Mouse (Mus musculus) macrophage (primary cell): Measurements from ENCODE around the gene Slco3a1. TPM values are rescaled to one million over a fixed set of nuclear protein-coding genes. Genes with fewer than 3 reads are reported as not detected.

Experiments
- H3K27ac ChIP-seq: fragments of 350-480 bp; formaldehyde crosslinking; 2 replicates; pipeline ENCODE4 v1.9.0; 2021
- H3K36me3 ChIP-seq: fragments of 350-480 bp; formaldehyde crosslinking; 2 replicates; pipeline ENCODE4 v1.9.0; 2021; ENCODE audit errors: inconsistent target
- H3K4me3 ChIP-seq: fragments of 350-480 bp; formaldehyde crosslinking; 2 replicates; pipeline ENCODE4 v1.9.0; 2021; ENCODE audit errors: inconsistent target
- H3K79me2 ChIP-seq: fragments of 350-480 bp; formaldehyde crosslinking; 2 replicates; pipeline ENCODE4 v1.9.0; 2021; ENCODE audit errors: inconsistent target
- WGBS: methylation state at CpG from one replicate; pipeline ENCODE4 v1.1.7; 2026; ENCODE audit warnings: inconsistent platforms; ENCODE audit not compliant: missing documents; 5-methylcytosine and 5-hydroxymethylcytosine counted together
- polyA plus RNA-seq: library from polyadenylated mRNA; stranded (reverse); fragments of 250-400 nt; gene quantifications from 3 replicates; pipeline ENCODE4 v1.2.4, GENCODE M21; 2018; ENCODE audit warnings: inconsistent platforms

Slco3a1 gene
- polyA plus RNA-seq, 1 experiment from 2014 or later = 1.2 TPM

DNA sequence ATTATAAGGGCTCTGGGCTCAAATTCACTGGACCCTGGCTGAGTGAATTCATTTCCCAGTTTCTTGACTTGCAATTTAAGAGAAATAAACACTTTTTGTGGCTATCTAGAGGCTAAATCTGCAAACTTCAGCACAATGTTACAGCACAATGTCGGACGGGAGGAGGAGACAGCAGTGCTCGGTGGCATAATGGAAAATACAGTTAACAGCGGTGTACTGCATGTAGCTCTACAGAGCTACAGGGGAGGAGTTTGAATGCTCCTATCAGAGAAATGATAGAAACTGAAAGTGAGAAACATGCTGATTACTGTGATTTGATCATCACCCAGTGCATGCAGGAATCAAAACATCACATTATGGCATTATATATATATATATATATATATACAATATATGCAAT, 68.5 kb downstream of the Slco3a1 start:
- no peak overlapping the region for H3K27ac ChIP-seq
- H3K4me3 ChIP-seq = no peak overlapping the region
- WGBS = 88% methylated on average over 4 of the region's 4 CpGs
- H3K79me2 ChIP-seq = no peaks in the 10 kb centered on the region
- H3K36me3 ChIP-seq = no peaks in the 10 kb centered on the region

DNA sequence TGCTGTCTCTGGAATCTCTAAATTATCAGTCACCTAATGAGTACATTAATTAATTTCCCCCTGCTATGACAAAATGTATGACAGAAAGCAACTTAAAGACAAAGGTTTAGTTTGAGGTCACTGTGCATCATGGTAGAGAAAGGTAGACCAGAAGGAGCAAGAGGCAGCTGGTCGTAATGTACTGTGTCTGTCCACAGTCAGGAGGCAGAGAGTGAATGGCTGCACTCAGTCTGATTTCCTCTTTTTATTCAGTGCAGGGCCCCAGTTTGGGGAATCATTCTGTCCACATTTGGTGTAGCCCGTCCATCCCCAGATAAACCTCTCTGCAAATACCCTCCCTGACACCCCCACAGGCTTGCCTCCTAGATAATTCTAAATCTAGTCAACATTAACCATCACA, 68.9 kb downstream of the Slco3a1 start:
- no peaks in the 10 kb centered on the region for H3K36me3 ChIP-seq

DNA sequence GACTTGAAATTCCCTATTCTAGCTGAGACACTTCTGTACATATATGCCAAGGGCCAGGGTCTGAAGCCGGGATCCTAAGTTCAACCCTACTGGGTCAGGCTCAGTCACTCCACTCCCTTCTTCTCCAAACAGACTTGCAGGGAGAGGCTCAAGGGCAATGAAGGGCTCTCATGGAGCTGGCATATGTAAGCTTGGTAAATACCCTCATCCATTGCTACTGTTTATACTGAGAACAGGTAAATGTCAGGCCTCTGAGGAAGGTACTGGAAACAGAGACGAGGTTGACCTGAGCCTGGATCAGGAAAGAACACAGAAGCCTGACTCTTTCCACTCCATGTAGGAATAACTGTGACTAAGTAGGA, 70.6 kb downstream of the Slco3a1 start:
- Histone ChIP-seq H3K36me3 (no peaks in the 10 kb centered on the region), H3K79me2 (no peaks in the 10 kb centered on the region), H3K27ac (no peak overlapping the region), H3K4me3 (no peak overlapping the region)
- whole genome bisulfite sequencing = 100% methylated on average over 2 of the region's 2 CpGs

More for the DNA sequence above, 68.9 kb downstream of the Slco3a1 start:
- Histone ChIP-seq H3K79me2 (no peaks in the 10 kb centered on the region), H3K4me3 (no peak overlapping the region), H3K27ac (no peak overlapping the region)
- WGBS = 54% methylated on average over 2 of the region's 2 CpGs

DNA sequence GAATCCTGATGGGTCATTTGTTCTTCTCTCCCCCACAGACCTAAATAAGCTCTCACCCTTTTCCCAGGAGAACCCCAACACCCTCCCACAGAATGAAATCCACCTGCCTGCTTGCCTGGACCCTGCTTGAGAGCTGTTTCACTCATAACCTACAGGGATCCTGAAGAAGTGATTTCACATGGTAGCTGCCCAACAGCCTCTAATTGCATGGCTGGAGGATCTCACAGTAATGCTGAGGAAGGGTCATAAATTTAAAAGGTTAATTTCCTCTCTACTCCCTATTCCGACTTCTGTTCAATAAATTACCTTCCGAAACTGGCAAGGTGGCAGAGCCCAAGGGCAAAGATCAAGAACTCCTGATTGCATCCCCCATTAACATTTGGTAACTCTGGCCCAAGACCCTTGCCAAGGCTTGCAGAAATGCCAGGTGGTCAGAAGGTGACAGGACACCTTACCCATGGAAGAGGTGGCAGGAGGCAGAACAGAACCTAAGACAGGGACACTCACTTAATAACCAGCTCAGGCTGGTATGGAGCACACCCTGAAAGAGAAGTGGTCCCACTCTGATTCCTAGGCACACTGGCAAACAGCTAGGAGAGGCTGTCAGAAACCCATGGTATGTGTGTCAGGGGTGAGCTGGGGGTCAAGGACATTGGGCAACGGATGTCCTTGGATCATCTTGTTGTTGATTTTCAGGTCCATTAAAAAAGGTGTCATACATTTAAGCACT, 71.1 kb downstream of the Slco3a1 start:
- Histone ChIP-seq H3K4me3 (no peak overlapping the region), H3K36me3 (no peaks in the 10 kb centered on the region), H3K27ac (no peak overlapping the region), H3K79me2 (no peaks in the 10 kb centered on the region)
- WGBS = 90% methylated on average over 3 of the region's 3 CpGs

GRCm38 (mm10) chr7:74471740-74472139, 82.8 kb downstream of the Slco3a1 start:
- Histone ChIP-seq H3K4me3 (no peak overlapping the region), H3K36me3 (no peaks in the 10 kb centered on the region), H3K79me2 (no peaks in the 10 kb centered on the region), H3K27ac (no peak overlapping the region)
- WGBS = 67% methylated on average over 7 of the region's 7 CpGs

GRCm38 (mm10) chr7:74466886-74467285, 87.7 kb downstream of the Slco3a1 start:
- Histone ChIP-seq H3K79me2 (no peaks in the 10 kb centered on the region), H3K4me3 (no peak overlapping the region), H3K27ac (no peak overlapping the region), H3K36me3 (no peaks in the 10 kb centered on the region)
- WGBS = 89% methylated on average over 4 of the region's 4 CpGs

- Histone ChIP-seq H3K27ac (no peak overlapping the region), H3K4me3 (no peak overlapping the region), H3K36me3 (no peaks in the 10 kb centered on the region), H3K79me2 (no peaks in the 10 kb centered on the region)
- WGBS = 92% methylated on average over 7 of the region's 7 CpGs
Observed at GRCm38 (mm10) chr7:74464638-74465037, 89.9 kb downstream of the Slco3a1 start.

DNA sequence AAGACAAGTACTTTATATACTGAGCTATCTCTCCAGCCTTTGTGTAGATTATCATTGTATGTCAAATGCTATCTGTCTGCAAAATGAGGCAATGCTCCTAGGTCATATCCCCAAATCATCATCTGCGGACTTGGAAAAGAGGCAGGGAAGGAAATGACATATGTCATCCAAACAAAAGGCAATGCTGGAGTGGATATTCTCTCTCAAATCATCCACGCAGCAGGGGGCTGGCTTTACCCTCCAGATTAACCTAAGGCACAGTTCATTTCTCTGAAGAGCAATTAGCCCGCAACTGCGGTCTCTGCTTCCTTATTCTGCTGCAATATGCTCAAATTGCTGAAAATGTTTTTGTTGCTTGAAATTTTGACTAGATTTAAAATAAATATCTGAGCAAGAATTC, 92.1 kb downstream of the Slco3a1 start:
- Histone ChIP-seq H3K79me2 (no peaks in the 10 kb centered on the region), H3K4me3 (no peak overlapping the region), H3K27ac (no peak overlapping the region), H3K36me3 (no peaks in the 10 kb centered on the region)
- 67% methylated on average over 4 of the region's 4 CpGs for WGBS

- H3K4me3 ChIP-seq = no peak overlapping the region
- no peaks in the 10 kb centered on the region for H3K36me3 ChIP-seq
- 91% methylated on average over 5 of the region's 5 CpGs for WGBS
- no peaks in the 10 kb centered on the region for H3K79me2 ChIP-seq
- H3K27ac ChIP-seq = no peak overlapping the region
Observed at GRCm38 (mm10) chr7:74461736-74462135, 92.8 kb downstream of the Slco3a1 start.

- H3K36me3 ChIP-seq = no peaks in the 10 kb centered on the region
- WGBS = 100% methylated on average over 1 of the region's 1 CpGs
Observed at GRCm38 (mm10) chr7:74461146-74461545, 93.4 kb downstream of the Slco3a1 start.

GRCm38 (mm10) chr7:74459812-74460211, 94.8 kb downstream of the Slco3a1 start:
- Histone ChIP-seq H3K4me3 (no peak overlapping the region), H3K27ac (no peak overlapping the region), H3K79me2 (no peaks in the 10 kb centered on the region), H3K36me3 (no peaks in the 10 kb centered on the region)
- WGBS = 69% methylated on average over 3 of the region's 3 CpGs

More at GRCm38 (mm10) chr7:74461146-74461545, 93.4 kb downstream of the Slco3a1 start:
- Histone ChIP-seq H3K4me3 (no peak overlapping the region), H3K79me2 (no peaks in the 10 kb centered on the region), H3K27ac (no peak overlapping the region)

DNA sequence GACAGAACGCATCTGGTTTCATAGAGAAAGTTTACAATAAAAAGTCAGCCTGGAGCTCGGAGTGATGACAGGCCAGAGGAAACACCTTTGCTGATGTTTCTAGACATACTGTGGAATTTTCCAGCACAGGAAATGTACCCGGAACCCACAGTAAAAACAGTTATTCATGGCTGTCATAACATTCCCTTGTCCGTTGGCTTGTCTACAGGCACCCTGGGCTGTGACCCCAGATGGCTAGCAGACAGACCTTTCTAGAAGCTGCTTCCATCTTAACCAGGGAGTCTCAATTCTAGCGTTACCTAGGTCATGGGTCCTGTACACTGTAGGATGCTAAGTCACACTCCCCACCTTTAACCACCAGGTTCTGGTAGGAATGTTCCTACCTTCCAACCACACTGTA, 95.3 kb downstream of the Slco3a1 start:
- no peak overlapping the region for H3K27ac ChIP-seq
- WGBS = 31% methylated on average over 4 of the region's 5 CpGs
- no peaks in the 10 kb centered on the region for H3K79me2 ChIP-seq
- H3K36me3 ChIP-seq = no peaks in the 10 kb centered on the region
- H3K4me3 ChIP-seq = no peak overlapping the region

GRCm38 (mm10) chr7:74458475-74459221, 95.9 kb downstream of the Slco3a1 start:
- Histone ChIP-seq H3K36me3 (no peaks in the 10 kb centered on the region), H3K4me3 (no peak overlapping the region), H3K79me2 (no peaks in the 10 kb centered on the region), H3K27ac (no peak overlapping the region)
- 10% methylated on average over 8 of the region's 8 CpGs for WGBS

GRCm38 (mm10) chr7:74457347-74457975, 97.1 kb downstream of the Slco3a1 start:
- WGBS = 66% methylated on average over 5 of the region's 5 CpGs
- H3K27ac ChIP-seq = no peak overlapping the region
- no peaks in the 10 kb centered on the region for H3K79me2 ChIP-seq
- H3K36me3 ChIP-seq = no peaks in the 10 kb centered on the region
- H3K4me3 ChIP-seq = no peak overlapping the region

DNA sequence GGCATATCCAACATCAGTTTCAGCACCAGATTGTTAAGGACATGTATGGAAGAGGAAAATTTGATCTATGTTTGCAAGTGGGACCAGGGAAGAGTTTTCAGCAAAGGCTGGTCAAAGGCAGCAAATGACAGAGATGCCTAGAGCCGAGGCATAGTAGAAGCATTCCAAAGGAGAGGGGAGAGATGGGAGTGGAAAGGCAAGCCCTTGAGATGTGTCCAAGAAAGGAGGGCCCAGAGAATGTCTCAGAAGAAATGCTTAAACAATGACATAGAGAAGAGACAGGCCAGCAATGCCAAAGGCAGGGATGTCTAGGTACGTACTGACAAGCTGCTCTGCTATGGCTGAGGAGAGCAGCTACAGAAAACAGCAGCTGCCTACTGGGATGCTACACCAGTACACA, 97.8 kb downstream of the Slco3a1 start:
- Histone ChIP-seq H3K36me3 (no peaks in the 10 kb centered on the region), H3K79me2 (no peaks in the 10 kb centered on the region), H3K4me3 (no peak overlapping the region), H3K27ac (no peak overlapping the region)
- WGBS = 100% methylated on average over 2 of the region's 2 CpGs
